Mouse (Mus musculus) liver, embryonic 14.5 days (tissue): ENCODE data around the gene Foxl1.

Source experiments
- CTCF ChIP-seq: IDR thresholded peaks from 2 replicates; pipeline ENCODE4 v1.5.1; 2016; ENCODE audit warnings: antibody characterized with exemption, low read depth, control low read depth
- EP300 ChIP-seq: IDR thresholded peaks from 2 replicates; pipeline ENCODE4 v1.6.1; 2016; ENCODE audit warnings: antibody characterized with exemption, low read depth

GRCm38 (mm10) chr8:121123113-121123512, 4.6 kb upstream of the Foxl1 start:
- TF ChIP-seq EP300 (no peak), CTCF (no peak)
